ENCODE assay signal across 31 mouse cellular contexts in genomic region chrX:116313049-116313448, GRCm38 (mm10).
"Had no signal": no experiment of that assay in that cellular context is flagged by ENCODE, and none has a peak within 500 bp of the region (broad histone marks: within the 10 kb centered on the region; RNA-seq: fewer than 3 reads in every experiment).

No protein-coding gene starts in this region.

- H3K4me3 ChIP-seq: heart, embryonic 10.5 days; heart, embryonic 12.5 days; heart, embryonic 13.5 days; heart, embryonic 15.5 days; hindbrain, embryonic 10.5 days; hindbrain, embryonic 12.5 days; hindbrain, embryonic 13.5 days; hindbrain, embryonic 15.5 days; intestine, embryonic 15.5 days; kidney, embryonic 15.5 days; layer of hippocampus, adult 2 months; left cerebral cortex, adult 2 months had no signal

- H3K36me3 ChIP-seq: heart, embryonic 10.5 days; heart, embryonic 12.5 days; heart, embryonic 13.5 days; heart, embryonic 15.5 days; hindbrain, embryonic 10.5 days; hindbrain, embryonic 12.5 days; hindbrain, embryonic 13.5 days; hindbrain, embryonic 15.5 days; intestine, embryonic 15.5 days; kidney, embryonic 15.5 days had no signal

- DNase-seq: heart, postnatal 10 days; heart, postnatal 14 days; heart, postnatal 36 days; heart, postnatal 4 days; kidney, adult 11 months; kidney, adult 18-20 months; kidney, adult 2 months; kidney, adult 8-10 months; kidney, adult 9 months; kidney, postnatal 10 days; kidney, postnatal 14 days; kidney, postnatal 25 days; kidney, postnatal 36 days; kidney, postnatal 4 days; layer of hippocampus, adult 9-11 months; layer of hippocampus, postnatal 36 days had no signal

- H3K4me1 ChIP-seq: heart, embryonic 10.5 days; heart, embryonic 12.5 days; heart, embryonic 13.5 days; heart, embryonic 15.5 days; hindbrain, embryonic 10.5 days; hindbrain, embryonic 12.5 days; hindbrain, embryonic 13.5 days; hindbrain, embryonic 15.5 days; intestine, embryonic 15.5 days; kidney, embryonic 15.5 days had no signal

- H3K9ac ChIP-seq: heart, embryonic 12.5 days; heart, embryonic 13.5 days; heart, embryonic 15.5 days; hindbrain, embryonic 12.5 days; hindbrain, embryonic 13.5 days; hindbrain, embryonic 14.5 days; hindbrain, embryonic 15.5 days; intestine, embryonic 15.5 days; kidney, embryonic 15.5 days had no signal

- H3K9me3 ChIP-seq: heart, embryonic 10.5 days; heart, embryonic 12.5 days; heart, embryonic 13.5 days; heart, embryonic 15.5 days; hindbrain, embryonic 10.5 days; hindbrain, embryonic 12.5 days; hindbrain, embryonic 13.5 days; hindbrain, embryonic 15.5 days; intestine, embryonic 15.5 days; kidney, embryonic 15.5 days had no signal

- H3K27me3 ChIP-seq: heart, embryonic 12.5 days; heart, embryonic 13.5 days; heart, embryonic 15.5 days; hindbrain, embryonic 12.5 days; hindbrain, embryonic 13.5 days; hindbrain, embryonic 15.5 days; intestine, embryonic 15.5 days; kidney, embryonic 15.5 days had no signal

- H3K27ac ChIP-seq: heart, embryonic 10.5 days; heart, embryonic 13.5 days; heart, embryonic 15.5 days; hindbrain, embryonic 10.5 days; hindbrain, embryonic 12.5 days; hindbrain, embryonic 13.5 days; hindbrain, embryonic 14.5 days; hindbrain, embryonic 15.5 days; hindbrain, postnatal 0 days; intestine, embryonic 15.5 days; kidney, embryonic 15.5 days; kidney, postnatal 0 days; layer of hippocampus, adult 2 months; left cerebral cortex, adult 2 months had no signal
